Mouse (Mus musculus) neural tube, embryonic 15.5 days (tissue): ENCODE data around the gene Lztr1. TPM values are rescaled to one million over a fixed set of nuclear protein-coding genes. Genes with fewer than 3 reads are reported as not detected.
"Not testable (repeated sequence)": the region's sequence is repeated elsewhere in the genome, so short reads cannot be mapped to it uniquely, and the experiment has no call there.

Experiments used
- ATAC-seq: fragments of 200-750 bp; cut with Nextera tagmentation; 2 replicates; pipeline ENCODE4 v1.8.0; 2017; ENCODE audit warnings: mild to moderate bottlenecking, moderate TSS enrichment, moderate library complexity; ENCODE audit not compliant: low FRiP score
- H3K27ac ChIP-seq: fragments of 300-500 bp; sonication (generic); replicated peaks from 2 replicates; pipeline ENCODE4 v1.5.1; 2015; ENCODE audit warnings: mild to moderate bottlenecking, inconsistent platforms
- H3K27me3 ChIP-seq: fragments of 300-500 bp; sonication (generic); replicated peaks from 2 replicates; pipeline ENCODE4 v1.6.1; 2015; ENCODE audit warnings: inconsistent platforms
- H3K36me3 ChIP-seq: fragments of 300-500 bp; sonication (generic); 2 replicates; pipeline ENCODE4 v1.6.1; 2015; ENCODE audit warnings: inconsistent platforms
- H3K4me1 ChIP-seq: fragments of 300-500 bp; sonication (generic); 2 replicates; pipeline ENCODE4 v1.6.1; 2015; ENCODE audit warnings: inconsistent platforms
- H3K4me2 ChIP-seq: fragments of 300-500 bp; sonication (generic); 2 replicates; pipeline ENCODE4 v1.6.1; 2015; ENCODE audit warnings: inconsistent platforms, mild to moderate bottlenecking, moderate library complexity
- H3K4me3 ChIP-seq: fragments of 300-500 bp; sonication (generic); replicated peaks from 2 replicates; pipeline ENCODE4 v1.5.1; 2015; ENCODE audit warnings: mild to moderate bottlenecking, inconsistent platforms
- H3K9ac ChIP-seq: fragments of 300-500 bp; sonication (generic); replicated peaks from 2 replicates; pipeline ENCODE4 v1.6.1; 2015; ENCODE audit warnings: mild to moderate bottlenecking, inconsistent platforms
- H3K9me3 ChIP-seq: fragments of 300-500 bp; sonication (generic); replicated peaks from 2 replicates; pipeline ENCODE4 v1.6.1; 2016; ENCODE audit warnings: inconsistent platforms
- WGBS: fragments of 180-500 bp; shearing (Covaris S2); methylation state at CpG from one replicate; pipeline ENCODE4 v1.1.7; 2015; ENCODE audit warnings: mixed read lengths; 5-methylcytosine and 5-hydroxymethylcytosine counted together
- polyA plus RNA-seq: library from polyadenylated mRNA; unstranded; fragments of >200 nt; fragmentation: Nextera tagmentation; extraction: Ambion mirVana; gene quantifications from 2 replicates; pipeline ENCODE4 v1.2.1, GENCODE M21; 2015

The Lztr1 gene
- polyA plus RNA-seq, 1 experiment from 2014 or later, result 129 TPM

GRCm38 (mm10) chr16:17486505-17486904 lies 22.0 kb upstream of the Lztr1 start:
- no peak overlapping the region for H3K9ac ChIP-seq
- ATAC-seq, result no peak
- peaks cover 45% of the 10 kb centered on the region for H3K36me3 ChIP-seq
- no peak overlapping the region for H3K4me3 ChIP-seq
- no peak overlapping the region for H3K4me2 ChIP-seq
- H3K27ac ChIP-seq, result no peak overlapping the region
- peaks cover 12% of the 10 kb centered on the region for H3K4me1 ChIP-seq
- WGBS, result 36% methylated on average over 3 of the region's 3 CpGs
- no peaks in the 10 kb centered on the region for H3K9me3 ChIP-seq
- H3K27me3 ChIP-seq, result peaks cover 16% of the 10 kb centered on the region; the same call in 1 of the 2 replicates

DNA sequence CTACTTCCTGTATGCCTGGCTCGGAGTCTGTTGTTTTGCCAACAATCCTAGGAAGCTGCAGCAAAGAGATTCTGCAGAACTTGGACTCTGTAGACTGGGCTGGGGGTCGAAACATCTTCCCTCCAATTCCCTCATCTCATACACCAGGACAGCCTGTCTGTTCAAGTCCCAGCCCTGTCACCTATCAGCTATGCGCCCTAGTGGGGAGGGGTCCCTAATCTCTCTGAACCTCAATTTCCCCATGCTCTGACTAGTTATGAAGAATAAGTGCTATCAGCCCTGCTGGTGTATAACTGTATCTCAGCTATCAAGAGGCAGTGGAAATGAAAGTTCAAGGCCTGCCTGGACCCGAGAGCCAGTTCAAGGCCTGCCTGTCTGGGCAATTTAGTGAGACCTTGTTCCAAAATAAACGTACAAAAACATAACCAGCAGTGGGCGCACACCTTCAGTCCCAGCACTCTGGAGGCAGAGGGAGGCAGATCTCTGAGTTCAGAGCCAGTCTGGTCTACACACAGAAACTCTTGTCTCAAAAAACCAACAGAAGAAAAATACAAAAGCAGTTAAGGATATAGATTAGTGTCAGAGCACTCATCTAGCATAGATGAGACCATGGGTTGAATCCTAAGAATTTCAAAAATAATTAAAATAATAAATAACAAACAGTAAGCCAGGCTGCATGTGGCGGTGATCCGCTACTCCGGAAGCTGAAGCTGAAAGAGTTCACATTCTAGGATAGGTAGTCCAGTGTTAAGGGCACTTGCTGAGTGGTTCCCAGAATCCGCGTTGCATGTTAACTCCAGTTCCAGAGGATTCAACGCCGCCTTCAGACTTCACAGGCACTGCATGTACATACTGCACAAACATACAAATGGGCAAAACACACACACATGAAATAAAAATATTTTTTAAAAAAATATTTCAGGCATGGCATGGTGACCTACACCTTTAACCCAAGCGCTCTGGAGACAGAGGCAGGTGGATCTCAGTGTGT lies 19.7 kb upstream of the Lztr1 start:
- 47% methylated on average over 14 of the region's 14 CpGs for WGBS

GRCm38 (mm10) chr16:17489469-17490111 lies 18.9 kb upstream of the Lztr1 start, which contains the start of gene Aifm3:
Gene Aifm3 (plus strand): TSS chr16:17489611.
- Histone ChIP-seq H3K4me2 (peak within 1 kb of the TSS; percentile 71), H3K4me1 (peaks cover 12% of the 10 kb centered on the region), H3K36me3 (peaks cover 27% of the 10 kb centered on the region), H3K27ac (no peak within 1 kb of the TSS), H3K27me3 (peaks cover 16% of the 10 kb centered on the region; the same call in 1 of the 2 replicates), H3K9ac (peak within 1 kb of the TSS; percentile 31), H3K4me3 (peak within 1 kb of the TSS; percentile 38), H3K9me3 (no peaks in the 10 kb centered on the region)
- WGBS, result under 1% methylated on average over 47 of the region's 47 CpGs
- ATAC-seq, result peak; percentile 67; the same call in 1 of the 2 replicates

More for the DNA sequence above, 19.7 kb upstream of the Lztr1 start:
- H3K9ac ChIP-seq, result peak overlapping the region; percentile 31; the same call in 1 of the 2 replicates
- H3K4me2 ChIP-seq, result peak overlapping the region; percentile 71
- peak overlapping the region; percentile 38 for H3K4me3 ChIP-seq
- H3K36me3 ChIP-seq, result peaks cover 35% of the 10 kb centered on the region
- no peak overlapping the region for H3K27ac ChIP-seq
- peaks cover 12% of the 10 kb centered on the region for H3K4me1 ChIP-seq
- peak; percentile 6; the same call in 1 of the 2 replicates for ATAC-seq
- no peaks in the 10 kb centered on the region for H3K9me3 ChIP-seq
- peaks cover 16% of the 10 kb centered on the region; the same call in 1 of the 2 replicates for H3K27me3 ChIP-seq

DNA sequence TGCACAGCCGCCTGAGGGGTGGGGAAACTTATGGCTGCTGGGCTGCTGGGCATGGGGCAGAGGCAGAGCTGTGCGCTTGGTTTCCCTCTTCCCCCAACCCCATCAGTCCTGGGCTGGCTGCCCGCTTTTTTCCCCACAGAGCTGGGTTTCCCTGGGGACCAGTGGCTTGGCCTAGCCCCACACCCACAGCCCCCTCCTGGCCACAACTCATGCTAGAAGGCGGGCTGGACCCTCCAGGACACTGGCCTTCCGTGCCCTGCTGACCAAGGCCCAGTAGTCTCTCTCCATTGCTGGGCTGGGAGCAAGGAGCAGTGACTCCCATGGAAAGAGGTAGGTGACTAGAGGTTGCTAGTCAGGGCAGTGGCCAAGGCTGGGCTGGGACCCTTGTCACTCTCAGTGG lies 17.3 kb upstream of the Lztr1 start:
- 71% methylated on average over 5 of the region's 5 CpGs for WGBS
- H3K4me2 ChIP-seq, result no peak overlapping the region
- ATAC-seq, result no peak
- H3K27ac ChIP-seq, result no peak overlapping the region
- no peak overlapping the region for H3K4me3 ChIP-seq
- H3K36me3 ChIP-seq, result peaks cover 11% of the 10 kb centered on the region
- no peaks in the 10 kb centered on the region for H3K9me3 ChIP-seq
- H3K9ac ChIP-seq, result no peak overlapping the region
- peaks cover 12% of the 10 kb centered on the region for H3K4me1 ChIP-seq
- H3K27me3 ChIP-seq, result peaks cover 16% of the 10 kb centered on the region; the same call in 1 of the 2 replicates

DNA sequence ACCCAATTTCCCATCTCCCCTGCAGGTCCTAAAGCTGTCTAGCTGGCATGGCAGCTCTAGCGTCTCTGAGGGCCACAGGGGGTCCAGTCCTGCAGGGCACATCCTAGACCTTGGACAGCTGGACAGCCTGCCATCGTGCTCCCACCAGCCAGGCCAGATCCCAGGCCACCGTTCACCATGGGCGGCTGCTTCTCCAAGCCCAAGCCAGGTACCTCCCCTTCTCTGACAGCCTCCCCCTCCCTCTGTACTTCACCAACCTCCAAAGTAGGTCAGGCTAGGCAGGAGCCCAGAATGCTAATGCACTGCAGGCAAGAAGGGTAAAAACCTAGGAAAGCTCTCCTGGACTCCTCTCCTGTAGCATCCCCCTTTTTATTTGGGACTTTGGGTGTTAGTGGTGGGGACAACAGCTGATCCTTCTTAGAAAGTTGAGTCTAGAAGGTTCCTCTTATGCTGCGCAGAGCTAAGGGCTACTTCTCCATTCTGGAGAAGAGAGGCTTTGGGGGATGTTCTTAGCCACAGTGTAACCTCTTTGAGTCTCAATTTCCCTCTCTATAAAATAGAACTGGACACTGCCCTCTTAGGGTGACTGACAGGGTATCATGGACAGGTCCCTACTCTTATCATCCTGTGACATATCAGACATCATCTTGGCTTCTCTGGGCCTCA lies 16.5 kb upstream of the Lztr1 start:
- peaks cover 7% of the 10 kb centered on the region for H3K36me3 ChIP-seq
- H3K27ac ChIP-seq, result no peak overlapping the region
- H3K9ac ChIP-seq, result no peak overlapping the region
- 62% methylated on average over 5 of the region's 5 CpGs for WGBS
- H3K4me3 ChIP-seq, result no peak overlapping the region
- no peak overlapping the region for H3K4me2 ChIP-seq
- ATAC-seq, result no peak
- peaks cover 16% of the 10 kb centered on the region; the same call in 1 of the 2 replicates for H3K27me3 ChIP-seq
- no peaks in the 10 kb centered on the region for H3K9me3 ChIP-seq
- H3K4me1 ChIP-seq, result peaks cover 19% of the 10 kb centered on the region

DNA sequence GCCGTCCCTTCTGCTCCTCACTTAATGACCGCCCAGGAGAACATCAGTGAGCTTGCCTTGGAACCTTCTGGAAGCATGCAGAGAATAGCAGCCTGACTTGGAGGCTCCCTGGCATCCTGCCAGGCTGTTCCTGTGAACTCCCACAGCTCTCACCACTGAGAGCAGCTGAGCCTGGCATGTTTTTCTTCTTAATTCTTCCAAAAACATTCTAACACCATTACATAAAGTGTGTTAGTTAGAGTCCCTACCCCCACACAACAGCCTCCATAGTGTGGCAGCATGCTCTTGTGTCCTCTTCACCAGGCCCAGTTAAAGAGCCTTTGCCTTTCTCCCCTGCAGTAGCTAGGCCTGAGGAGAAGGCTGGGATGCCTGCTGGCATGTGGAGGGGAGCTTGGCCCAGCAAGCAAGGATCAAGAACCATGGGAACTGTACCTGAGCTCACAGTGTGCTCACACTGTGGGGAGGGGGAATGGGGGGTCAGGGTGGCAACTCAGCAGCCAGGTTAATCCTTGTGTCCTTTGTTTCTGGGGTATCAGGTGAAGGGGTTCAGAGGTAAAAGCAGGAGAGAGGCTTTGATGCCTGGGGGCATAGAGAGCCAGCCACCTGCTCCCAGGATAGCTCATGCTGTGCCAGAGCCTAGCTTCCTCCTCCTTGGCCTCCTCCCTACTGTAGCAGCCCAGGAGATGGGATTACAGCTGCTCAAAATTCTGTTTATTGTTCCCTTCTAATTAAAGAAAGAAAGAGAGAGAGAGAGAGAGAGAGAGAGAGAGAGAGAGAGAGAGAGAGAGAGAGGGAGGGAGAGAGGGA lies 11.8 kb upstream of the Lztr1 start:
- Histone ChIP-seq H3K9ac (no peak overlapping the region), H3K9me3 (no peaks in the 10 kb centered on the region), H3K27ac (0 out of 2 replicates have a peak overlapping the region, but pooled peaks have one; percentile 11), H3K4me3 (no peak overlapping the region), H3K4me2 (no peak overlapping the region), H3K27me3 (no peaks in the 10 kb centered on the region), H3K4me1 (peaks cover 13% of the 10 kb centered on the region), H3K36me3 (no peaks in the 10 kb centered on the region)
- WGBS, result 52% methylated on average over 2 of the region's 2 CpGs
- no peak; the same call in 1 of the 2 replicates for ATAC-seq

DNA sequence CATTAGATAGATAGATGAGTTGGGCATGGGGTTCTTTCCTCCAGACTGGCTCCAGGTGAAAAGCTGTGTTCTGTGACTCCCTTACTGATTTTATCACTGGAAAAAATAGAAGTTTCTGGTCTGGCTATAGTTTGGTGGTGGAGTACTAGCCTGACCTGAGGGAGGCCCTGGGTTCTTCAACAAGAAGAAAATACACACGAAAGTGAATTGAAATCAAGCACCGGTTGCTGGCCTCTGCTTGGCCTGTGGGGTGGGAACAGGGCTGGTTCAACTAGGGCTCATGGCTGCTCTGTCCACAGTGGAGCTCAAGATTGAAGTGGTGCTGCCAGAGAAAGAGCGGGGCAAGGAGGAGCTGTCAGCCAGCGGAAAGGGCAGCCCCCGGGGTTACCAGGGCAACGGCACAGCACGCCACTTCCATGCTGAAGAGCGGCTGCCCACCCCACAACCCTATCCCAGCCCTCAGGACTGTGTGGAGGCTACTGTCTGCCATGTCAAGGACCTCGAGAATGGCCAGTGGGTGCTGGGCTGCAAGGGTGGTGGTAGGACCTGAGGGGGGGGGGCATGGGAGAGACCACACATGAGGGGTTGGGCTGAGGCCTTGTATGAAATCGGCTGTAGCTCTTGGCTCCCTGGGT lies 9.1 kb upstream of the Lztr1 start:
- WGBS, result 18% methylated on average over 10 of the region's 10 CpGs
- Histone ChIP-seq H3K4me3 (no peak overlapping the region), H3K4me2 (peak overlapping the region; percentile 11; the same call in 1 of the 2 replicates), H3K9ac (no peak overlapping the region), H3K27me3 (0 out of 2 replicates have a peak, but pooled peaks cover 5% of the 10 kb centered on the region), H3K4me1 (peaks cover 13% of the 10 kb centered on the region), H3K9me3 (no peaks in the 10 kb centered on the region), H3K36me3 (no peaks in the 10 kb centered on the region), H3K27ac (no peak overlapping the region)
- 0 out of 2 replicates have a peak, but pooled peaks have one; percentile 62 for ATAC-seq

DNA sequence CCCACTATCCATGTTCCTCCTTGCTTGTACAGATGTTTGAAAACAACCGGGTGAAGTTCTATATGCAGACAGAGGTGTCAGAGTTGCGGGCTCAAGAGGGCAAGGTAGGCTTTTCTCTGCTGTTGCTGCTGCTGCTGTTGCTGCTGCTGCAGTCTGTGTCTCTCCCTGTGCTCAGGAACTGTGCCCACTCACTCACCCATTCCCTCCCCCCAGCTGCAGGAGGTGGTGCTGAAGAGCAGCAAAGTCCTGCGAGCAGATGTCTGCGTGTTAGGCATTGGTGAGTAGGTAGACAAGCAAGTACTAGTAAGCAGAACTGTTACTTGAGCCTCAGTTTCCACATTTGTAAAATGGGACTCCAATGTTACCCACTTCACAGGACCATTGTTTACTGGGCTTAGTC lies 5.8 kb upstream of the Lztr1 start:
- 86% methylated on average over 4 of the region's 4 CpGs for WGBS
- H3K4me1 ChIP-seq, result peaks cover 5% of the 10 kb centered on the region
- H3K9me3 ChIP-seq, result no peaks in the 10 kb centered on the region
- H3K9ac ChIP-seq, result no peak overlapping the region
- no peak for ATAC-seq
- H3K4me2 ChIP-seq, result no peak overlapping the region
- H3K27me3 ChIP-seq, result 0 out of 2 replicates have a peak, but pooled peaks cover 5% of the 10 kb centered on the region
- no peaks in the 10 kb centered on the region for H3K36me3 ChIP-seq
- H3K4me3 ChIP-seq, result no peak overlapping the region
- H3K27ac ChIP-seq, result no peak overlapping the region

DNA sequence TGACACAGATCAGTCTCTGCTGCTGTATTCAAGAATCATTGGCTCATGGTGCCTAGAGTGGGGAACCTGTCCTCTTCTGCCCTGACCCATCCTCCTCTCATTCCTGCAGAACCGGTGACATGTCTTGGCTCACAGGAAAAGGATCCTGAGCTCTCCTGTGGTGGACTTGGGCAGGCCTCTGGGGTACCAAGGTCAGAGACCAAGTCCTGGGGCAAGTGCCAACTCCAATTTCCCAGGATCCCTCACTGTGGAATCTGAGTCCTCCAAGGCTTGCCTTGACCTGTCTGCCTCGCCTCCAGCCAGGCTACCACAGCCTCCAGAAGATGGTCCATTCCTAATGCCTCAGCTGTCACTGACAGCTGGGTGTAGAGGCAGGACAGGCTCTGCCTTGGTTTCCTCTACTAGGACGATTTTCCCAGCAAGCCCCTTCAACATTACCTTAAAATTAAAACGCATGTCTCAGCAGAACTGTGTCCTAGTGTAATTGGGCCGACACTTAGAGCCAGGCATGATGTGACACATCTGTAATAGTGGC lies 1.4 kb upstream of the Lztr1 start:
- 88% methylated on average over 5 of the region's 5 CpGs for WGBS
- no peak overlapping the region for H3K9ac ChIP-seq
- H3K4me3 ChIP-seq, result no peak overlapping the region

GRCm38 (mm10) chr16:17508031-17508430 lies 457 bp upstream of the Lztr1 start:
- H3K36me3 ChIP-seq, result peaks cover 20% of the 10 kb centered on the region
- H3K9me3 ChIP-seq, H3K27me3 ChIP-seq, ATAC-seq: not testable (repeated sequence)
- peak overlapping the region; percentile 75 for H3K9ac ChIP-seq
- WGBS, result 30% methylated on average over 3 of the region's 3 CpGs
- H3K4me3 ChIP-seq, result peak overlapping the region; percentile 74
- H3K4me2 ChIP-seq, result peak overlapping the region; percentile 75
- H3K27ac ChIP-seq, result peak overlapping the region; percentile 98
- H3K4me1 ChIP-seq, result peaks cover 18% of the 10 kb centered on the region

More for the DNA sequence above, 1.4 kb upstream of the Lztr1 start:
- ATAC-seq, result no peak
- H3K27me3 ChIP-seq, result 0 out of 2 replicates have a peak, but pooled peaks cover 5% of the 10 kb centered on the region
- peaks cover 18% of the 10 kb centered on the region for H3K4me1 ChIP-seq
- H3K36me3 ChIP-seq, result peaks cover 10% of the 10 kb centered on the region
- H3K27ac ChIP-seq, result no peak overlapping the region
- H3K4me2 ChIP-seq, result no peak overlapping the region
- no peaks in the 10 kb centered on the region for H3K9me3 ChIP-seq
